Mouse (Mus musculus) adrenal gland, postnatal 14 days (tissue): ENCODE results near the gene Nab2. TPM values are rescaled to one million over a fixed set of nuclear protein-coding genes. Genes with fewer than 3 reads are reported as not detected.
"Not testable (repeated sequence)": the region's sequence is repeated elsewhere in the genome, so short reads cannot be mapped to it uniquely, and the experiment has no call there.

Experiments used
- DNase-seq: peaks from one replicate; pipeline ENCODE4 v3.0.0; 2021; ENCODE audit warnings: mixed read lengths
- total RNA-seq: library from RNA; stranded (reverse); gene quantifications from 2 replicates; pipeline ENCODE4 v1.2.3, GENCODE M21; 2021

Nab2 gene
- total RNA-seq, 1 experiment from 2014 or later = 23.7 TPM

- no peak for DNase-seq
These were observed 5.8 kb upstream of the Nab2 start for GRCm38 (mm10) chr10:127674046-127674655.

GRCm38 (mm10) chr10:127671276-127671675 is 2.9 kb upstream of the Nab2 start:
- peak; percentile 59 for DNase-seq

- no peak for DNase-seq
These were observed 1.8 kb upstream of the Nab2 start for GRCm38 (mm10) chr10:127670185-127670584.

- no peak for DNase-seq
These were observed 802 bp upstream of the Nab2 start for GRCm38 (mm10) chr10:127669170-127669569.

- peak; percentile 94 for DNase-seq
These were observed 887 bp downstream of the Nab2 start for GRCm38 (mm10) chr10:127667269-127668092.

- peak; percentile 92 for DNase-seq
These were observed 1.7 kb downstream of the Nab2 start, which contains the start of gene Nemp1 for GRCm38 (mm10) chr10:127666501-127667268. Nemp1 (plus strand) TSS chr10:127666901.

GRCm38 (mm10) chr10:127665366-127666181 is 2.8 kb downstream of the Nab2 start:
- DNase-seq = peak; percentile 43

- no peak for DNase-seq
These were observed 3.5 kb downstream of the Nab2 start for GRCm38 (mm10) chr10:127664891-127665290.

GRCm38 (mm10) chr10:127664166-127664565 is 4.2 kb downstream of the Nab2 start:
- DNase-seq = no peak

- no peak for DNase-seq
These were observed 4.8 kb downstream of the Nab2 start for GRCm38 (mm10) chr10:127663590-127663989.

GRCm38 (mm10) chr10:127662666-127663253 is 5.6 kb downstream of the Nab2 start:
- peak; percentile 69 for DNase-seq

GRCm38 (mm10) chr10:127661915-127662663 is 6.3 kb downstream of the Nab2 start:
- DNase-seq = peak; percentile 88

GRCm38 (mm10) chr10:127661291-127661914 is 7.0 kb downstream of the Nab2 start:
- peak; percentile 49 for DNase-seq

- DNase-seq = no peak
These were observed 8.8 kb downstream of the Nab2 start for GRCm38 (mm10) chr10:127659551-127659950.

GRCm38 (mm10) chr10:127658076-127658475 is 10.3 kb downstream of the Nab2 start:
- no peak for DNase-seq

- not testable (repeated sequence) for DNase-seq
These were observed 10.8 kb downstream of the Nab2 start for GRCm38 (mm10) chr10:127657617-127658016.

GRCm38 (mm10) chr10:127654970-127655579 is 13.3 kb downstream of the Nab2 start:
- DNase-seq = no peak

- DNase-seq = no peak
These were observed 15.3 kb downstream of the Nab2 start for GRCm38 (mm10) chr10:127652906-127653638.

- no peak for DNase-seq
These were observed 22.6 kb downstream of the Nab2 start for GRCm38 (mm10) chr10:127645791-127646190.
